Mouse (Mus musculus): ENCODE results near the gene Wdr18. TPM values are rescaled to one million over a fixed set of nuclear protein-coding genes. Genes with fewer than 3 reads are reported as not detected.

The Wdr18 gene
- total RNA-seq, 2 experiments from 2014 or later: 0.98 to 10.1 TPM

DNA sequence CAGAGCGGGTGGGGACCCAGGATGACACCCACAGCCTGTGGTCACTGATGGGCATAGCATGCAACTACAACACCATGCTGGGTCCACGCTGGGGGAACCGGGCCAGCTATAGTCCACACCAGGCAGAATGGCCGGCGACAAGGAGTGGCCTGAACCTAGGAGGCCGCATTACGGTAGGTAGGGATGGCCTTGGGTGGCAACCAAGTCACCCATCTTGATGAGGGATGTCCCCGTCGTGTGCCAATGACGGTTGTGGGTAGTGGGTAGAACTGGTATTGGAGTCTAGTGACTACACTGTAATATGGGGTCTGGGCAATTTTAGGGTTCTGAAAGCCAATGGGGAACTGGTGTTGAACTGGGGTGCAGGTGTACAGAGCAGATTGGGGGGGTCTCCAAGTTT is 57.0 kb downstream of the Wdr18 start:
- ATAC-seq (replicated peaks; ENCODE audit: low FRiP score, poor library complexity, severe bottlenecking): peak; percentile 23; the same call in 1 of the 2 replicates

- no peak for ATAC-seq (replicated peaks; ENCODE audit: low FRiP score, poor library complexity, severe bottlenecking)
These were observed 57.4 kb downstream of the Wdr18 start for GRCm38 (mm10) chr10:80017361-80017760.

- no peak for ATAC-seq (replicated peaks; ENCODE audit: low FRiP score, poor library complexity, severe bottlenecking)
These were observed 57.8 kb downstream of the Wdr18 start for GRCm38 (mm10) chr10:80017771-80018170.

- peak; percentile 58 for ATAC-seq (replicated peaks; ENCODE audit: low FRiP score, poor library complexity, severe bottlenecking)
These were observed 58.9 kb downstream of the Wdr18 start for GRCm38 (mm10) chr10:80018739-80019297.

- no peak for ATAC-seq (replicated peaks; ENCODE audit: low FRiP score, poor library complexity, severe bottlenecking)
These were observed 59.6 kb downstream of the Wdr18 start for GRCm38 (mm10) chr10:80019471-80020131.

Other genes starting within 250 kb of the Wdr18 start
Only the 30 nearest of the 33 such genes appear.
- gene Fgf22, start 205.1 kb upstream of the Wdr18 start, total RNA-seq (2015; ENCODE audit: low replicate concordance): not detected in 2 replicates
- not detected in 2 replicates for gene Fgf22, start 205.1 kb upstream of the Wdr18 start, total RNA-seq (2017; ENCODE audit: low replicate concordance)
- 40.0 and 58.7 TPM in 2 replicates for gene Rnf126, start 193.2 kb upstream of the Wdr18 start, total RNA-seq (2015; ENCODE audit: low replicate concordance)
- 18.3 and 19.4 TPM in 2 replicates for gene Rnf126, start 193.2 kb upstream of the Wdr18 start, total RNA-seq (2017; ENCODE audit: low replicate concordance)
- 5.4 TPM in 1 of 2 replicates, not detected in the other for gene Fstl3, start 182.9 kb upstream of the Wdr18 start, total RNA-seq (2015; ENCODE audit: low replicate concordance)
- 0.38 and 1.3 TPM in 2 replicates for gene Fstl3, start 182.9 kb upstream of the Wdr18 start, total RNA-seq (2017; ENCODE audit: low replicate concordance)
- 25.6 and 44.0 TPM in 2 replicates for gene Prss57, start 169.2 kb upstream of the Wdr18 start, total RNA-seq (2015; ENCODE audit: low replicate concordance)
- 1.1 and 6.5 TPM in 2 replicates for gene Prss57, start 169.2 kb upstream of the Wdr18 start, total RNA-seq (2017; ENCODE audit: low replicate concordance)
- 8.8 and 16.2 TPM in 2 replicates for gene Palm, start 166.6 kb upstream of the Wdr18 start, total RNA-seq (2015; ENCODE audit: low replicate concordance)
- 2.0 and 9.2 TPM in 2 replicates for gene Palm, start 166.6 kb upstream of the Wdr18 start, total RNA-seq (2017; ENCODE audit: low replicate concordance)
- gene Misp, start 139.2 kb upstream of the Wdr18 start, total RNA-seq (2015; ENCODE audit: low replicate concordance): not detected in 2 replicates
- gene Misp, start 139.2 kb upstream of the Wdr18 start, total RNA-seq (2017; ENCODE audit: low replicate concordance): not detected in 2 replicates
- gene Ptbp1, start 105.7 kb upstream of the Wdr18 start, total RNA-seq (2015; ENCODE audit: low replicate concordance): 134 and 185 TPM in 2 replicates
- 89.3 and 94.7 TPM in 2 replicates for gene Ptbp1, start 105.7 kb upstream of the Wdr18 start, total RNA-seq (2017; ENCODE audit: low replicate concordance)
- 247 and 296 TPM in 2 replicates for gene Prtn3, start 85.7 kb upstream of the Wdr18 start, total RNA-seq (2015; ENCODE audit: low replicate concordance)
- gene Prtn3, start 85.7 kb upstream of the Wdr18 start, total RNA-seq (2017; ENCODE audit: low replicate concordance): 52.3 and 54.7 TPM in 2 replicates
- 0.84 TPM in 1 of 2 replicates, not detected in the other for gene Plppr3, start 85.5 kb upstream of the Wdr18 start, total RNA-seq (2015; ENCODE audit: low replicate concordance)
- 0.83 and 1.7 TPM in 2 replicates for gene Plppr3, start 85.5 kb upstream of the Wdr18 start, total RNA-seq (2017; ENCODE audit: low replicate concordance)
- 613 and 617 TPM in 2 replicates for gene Elane, start 73.9 kb upstream of the Wdr18 start, total RNA-seq (2015; ENCODE audit: low replicate concordance)
- 146 and 166 TPM in 2 replicates for gene Elane, start 73.9 kb upstream of the Wdr18 start, total RNA-seq (2017; ENCODE audit: low replicate concordance)
- not detected in 2 replicates for gene Cfd, start 69.3 kb upstream of the Wdr18 start, total RNA-seq (2015; ENCODE audit: low replicate concordance)
- not detected in 2 replicates for gene Cfd, start 69.3 kb upstream of the Wdr18 start, total RNA-seq (2017; ENCODE audit: low replicate concordance)
- gene Med16, start 51.2 kb upstream of the Wdr18 start, total RNA-seq (2015; ENCODE audit: low replicate concordance): 5.9 and 17.7 TPM in 2 replicates
- 8.0 and 9.1 TPM in 2 replicates for gene Med16, start 51.2 kb upstream of the Wdr18 start, total RNA-seq (2017; ENCODE audit: low replicate concordance)
- not detected in 2 replicates for gene Gm26602, start 49.3 kb upstream of the Wdr18 start, total RNA-seq (2015; ENCODE audit: low replicate concordance)
- 22.8 TPM in 1 of 2 replicates, not detected in the other for gene Gm26602, start 49.3 kb upstream of the Wdr18 start, total RNA-seq (2017; ENCODE audit: low replicate concordance)
- gene Kiss1r, start 43.2 kb upstream of the Wdr18 start, total RNA-seq (2015; ENCODE audit: low replicate concordance): not detected in 2 replicates
- not detected in 2 replicates for gene Kiss1r, start 43.2 kb upstream of the Wdr18 start, total RNA-seq (2017; ENCODE audit: low replicate concordance)
- 60.2 and 65.4 TPM in 2 replicates for gene R3hdm4, start 38.9 kb upstream of the Wdr18 start, total RNA-seq (2015; ENCODE audit: low replicate concordance)
- 37.4 and 45.8 TPM in 2 replicates for gene R3hdm4, start 38.9 kb upstream of the Wdr18 start, total RNA-seq (2017; ENCODE audit: low replicate concordance)
- 4.2 and 9.7 TPM in 2 replicates for gene Arid3a, start 33.1 kb upstream of the Wdr18 start, total RNA-seq (2015; ENCODE audit: low replicate concordance)
- gene Arid3a, start 33.1 kb upstream of the Wdr18 start, total RNA-seq (2017; ENCODE audit: low replicate concordance): 4.8 and 8.6 TPM in 2 replicates
- not detected in 2 replicates for gene Grin3b, start 10.6 kb downstream of the Wdr18 start, total RNA-seq (2015; ENCODE audit: low replicate concordance)
- gene Grin3b, start 10.6 kb downstream of the Wdr18 start, total RNA-seq (2017; ENCODE audit: low replicate concordance): not detected in 2 replicates
- gene Tmem259, start 24.2 kb downstream of the Wdr18 start, total RNA-seq (2015; ENCODE audit: low replicate concordance): 57.0 and 78.9 TPM in 2 replicates
- 49.2 and 51.1 TPM in 2 replicates for gene Tmem259, start 24.2 kb downstream of the Wdr18 start, total RNA-seq (2017; ENCODE audit: low replicate concordance)
- gene Cnn2, start 28.4 kb downstream of the Wdr18 start, total RNA-seq (2015; ENCODE audit: low replicate concordance): 20.1 and 39.6 TPM in 2 replicates
- 18.2 and 26.3 TPM in 2 replicates for gene Cnn2, start 28.4 kb downstream of the Wdr18 start, total RNA-seq (2017; ENCODE audit: low replicate concordance)
- gene Abca7, start 36.3 kb downstream of the Wdr18 start, total RNA-seq (2015; ENCODE audit: low replicate concordance): 44.0 and 58.4 TPM in 2 replicates
- 58.6 and 71.8 TPM in 2 replicates for gene Abca7, start 36.3 kb downstream of the Wdr18 start, total RNA-seq (2017; ENCODE audit: low replicate concordance)
- 23.4 and 23.9 TPM in 2 replicates for gene Arhgap45, start 56.5 kb downstream of the Wdr18 start, total RNA-seq (2015; ENCODE audit: low replicate concordance)
- gene Arhgap45, start 56.5 kb downstream of the Wdr18 start, total RNA-seq (2017; ENCODE audit: low replicate concordance): 16.0 and 28.8 TPM in 2 replicates
- 18.4 and 20.5 TPM in 2 replicates for gene Polr2e, start 79.6 kb downstream of the Wdr18 start, total RNA-seq (2015; ENCODE audit: low replicate concordance)
- 14.6 and 28.4 TPM in 2 replicates for gene Polr2e, start 79.6 kb downstream of the Wdr18 start, total RNA-seq (2017; ENCODE audit: low replicate concordance)
- 371 and 490 TPM in 2 replicates for gene Gpx4, start 87.0 kb downstream of the Wdr18 start, total RNA-seq (2015; ENCODE audit: low replicate concordance)
- gene Gpx4, start 87.0 kb downstream of the Wdr18 start, total RNA-seq (2017; ENCODE audit: low replicate concordance): 239 and 372 TPM in 2 replicates
- gene Sbno2, start 145.4 kb downstream of the Wdr18 start, total RNA-seq (2015; ENCODE audit: low replicate concordance): 19.5 and 21.8 TPM in 2 replicates
- gene Sbno2, start 145.4 kb downstream of the Wdr18 start, total RNA-seq (2017; ENCODE audit: low replicate concordance): 34.3 and 36.1 TPM in 2 replicates
- gene Stk11, start 155.7 kb downstream of the Wdr18 start, total RNA-seq (2015; ENCODE audit: low replicate concordance): 224 and 296 TPM in 2 replicates
- gene Stk11, start 155.7 kb downstream of the Wdr18 start, total RNA-seq (2017; ENCODE audit: low replicate concordance): 440 and 520 TPM in 2 replicates
- 89.3 and 94.8 TPM in 2 replicates for gene Atp5d, start 178.5 kb downstream of the Wdr18 start, total RNA-seq (2015; ENCODE audit: low replicate concordance)
- 19.4 and 39.9 TPM in 2 replicates for gene Atp5d, start 178.5 kb downstream of the Wdr18 start, total RNA-seq (2017; ENCODE audit: low replicate concordance)
- gene Cbarp, start 180.7 kb downstream of the Wdr18 start, total RNA-seq (2015; ENCODE audit: low replicate concordance): not detected in 2 replicates
- not detected in 2 replicates for gene Cbarp, start 180.7 kb downstream of the Wdr18 start, total RNA-seq (2017; ENCODE audit: low replicate concordance)
- 20.1 and 23.8 TPM in 2 replicates for gene Midn, start 188.1 kb downstream of the Wdr18 start, total RNA-seq (2015; ENCODE audit: low replicate concordance)
- 12.5 and 18.2 TPM in 2 replicates for gene Midn, start 188.1 kb downstream of the Wdr18 start, total RNA-seq (2017; ENCODE audit: low replicate concordance)
- 10.1 and 19.7 TPM in 2 replicates for gene Cirbp, start 205.8 kb downstream of the Wdr18 start, total RNA-seq (2015; ENCODE audit: low replicate concordance)
- gene Cirbp, start 205.8 kb downstream of the Wdr18 start, total RNA-seq (2017; ENCODE audit: low replicate concordance): 33.5 and 39.6 TPM in 2 replicates
- not detected in 2 replicates for gene 1600002K03Rik, start 212.8 kb downstream of the Wdr18 start, total RNA-seq (2015; ENCODE audit: low replicate concordance)
- gene 1600002K03Rik, start 212.8 kb downstream of the Wdr18 start, total RNA-seq (2017; ENCODE audit: low replicate concordance): not detected in 2 replicates

Measured in erythroid progenitor cell, adult 5-6 weeks (primary cell).